Comparison of ENCODE assay signal across 10 mouse cellular contexts in genomic region chr17:31835528-31836263, GRCm38 (mm10). TPM values are rescaled to one million over a fixed set of nuclear protein-coding genes. Genes with fewer than 3 reads are reported as not detected.
DNase-seq lines count a peak whose midpoint lies in the region; TF ChIP-seq lines count a peak whose summit lies in the region.
"Had no signal": no experiment of that assay in that cellular context is flagged by ENCODE, and none has a peak within 500 bp of the region (broad histone marks: within the 10 kb centered on the region; RNA-seq: fewer than 3 reads in every experiment).

No protein-coding gene starts in this region.

- peak overlapping the region; percentile 89 for H3K27ac ChIP-seq in bone marrow macrophage, adult 2 months (ENCODE audit: insufficient read depth, low read depth, low read length)
- 0 out of 2 replicates have a peak overlapping the region, but pooled peaks have one; percentile 74 for H3K27ac ChIP-seq in limb, embryonic 10.5 days
- H3K27ac ChIP-seq: hindbrain, embryonic 14.5 days had no signal

- no peak; the same call in 1 of the 2 replicates for TF ChIP-seq CTCF in bone marrow macrophage, adult 2 months (IDR thresholded peaks at IDR 0.05; ENCODE audit: low read depth, low read length)

- intact Hi-C loops in left cerebral cortex, postnatal 36 days (cut with DNase I): no loop called here

- H3K9me3 ChIP-seq in limb, embryonic 10.5 days (replicated peaks): no peaks in the 10 kb centered on the region

- no peak for TF ChIP-seq POLR2A in bone marrow macrophage, adult 2 months (IDR thresholded peaks at IDR 0.05; ENCODE audit: borderline replicate concordance, low read depth, low read length)

- peaks cover 40% of the 10 kb centered on the region for H3K4me1 ChIP-seq in bone marrow macrophage, adult 2 months (ENCODE audit: control insufficient read depth, insufficient read depth, low read length)
- peaks cover 34% of the 10 kb centered on the region for H3K4me1 ChIP-seq in limb, embryonic 10.5 days

- 93% methylated on average over 11 of the region's 11 CpGs for WGBS in limb, embryonic 10.5 days

- DNase-seq in layer of hippocampus, adult 9-11 months: peak; percentile 46
- no peak for DNase-seq in layer of hippocampus, adult 18-20 months (ENCODE audit: low spot score in 2 of 2)
- DNase-seq in limb, embryonic 10.5 days (ENCODE audit: low spot score): no peak
- DNase-seq in natural killer cell, adult 2 months (ENCODE audit: low spot score in 2 of 2): peak; percentile 40 to 47
- no peak for DNase-seq in cerebellum, postnatal 14 days
- no peak for DNase-seq in left cerebral cortex, postnatal 36 days (ENCODE audit: low spot score in 2 of 2)
- DNase-seq in ovary, postnatal 14 days (ENCODE audit: low spot score): no peak
- DNase-seq: cerebellum, adult 9-11 months had no signal

- no peaks in the 10 kb centered on the region for H3K27me3 ChIP-seq in limb, embryonic 10.5 days (ENCODE audit: low read depth, poor library complexity, severe bottlenecking)

- H3K36me3 ChIP-seq in limb, embryonic 10.5 days: no peaks in the 10 kb centered on the region

- H3K4me3 ChIP-seq in bone marrow macrophage, adult 2 months (ENCODE audit: insufficient read depth, low read length): no peak overlapping the region
- no peak overlapping the region for H3K4me3 ChIP-seq in limb, embryonic 10.5 days

RNA-seq across cellular contexts. Expression of gene Sik1, which starts 19.9 kb away (rescaled TPM):
- 10 to 100 TPM; 17.0 to 20.1 TPM for total RNA-seq in layer of hippocampus, adult 18-20 months (2021)
- 24.8 and 25.7 TPM in 2 replicates for polyA plus RNA-seq in bone marrow macrophage, adult 2 months (2012; ENCODE audit: insufficient read depth, insufficient read length, missing spikeins)
- 10.3 and 13.4 TPM in 2 replicates for polyA plus RNA-seq in limb, embryonic 10.5 days (2016; fragmentation: Nextera tagmentation; extraction: Ambion mirVana)
- 10 to 100 TPM; 17.7 to 23.7 TPM for total RNA-seq in left cerebral cortex, postnatal 36 days (2021)

Comparison
In these comparisons a context has a peak if more than half of its experiments do, and no peak if none do; other contexts are left out.
1. DNase-seq: peak in layer of hippocampus, adult 9-11 months (single experiment) and natural killer cell, adult 2 months (2 of 2); none in layer of hippocampus, adult 18-20 months (0 of 2), limb, embryonic 10.5 days (single experiment), cerebellum, postnatal 14 days (0 of 2), left cerebral cortex, postnatal 36 days (0 of 2) and ovary, postnatal 14 days (single experiment).